Mouse (Mus musculus) cortical plate, adult 2 months (tissue): ENCODE data around the gene Sf3a2.

Experiments used
- CTCF ChIP-seq: fragments of 200-500 bp; IDR thresholded peaks from 2 replicates; pipeline ENCODE4 v1.5.1; 2011; ENCODE audit warnings: mild to moderate bottlenecking, control low read depth, low read length; ENCODE audit not compliant: insufficient read depth; ENCODE audit errors: extremely low read depth
- POLR2A ChIP-seq: fragments of 200-500 bp; IDR thresholded peaks from 2 replicates; pipeline ENCODE4 v1.6.1; 2011; ENCODE audit warnings: mild to moderate bottlenecking, low read length, control low read depth; ENCODE audit not compliant: insufficient read depth; ENCODE audit errors: extremely low read depth

DNA sequence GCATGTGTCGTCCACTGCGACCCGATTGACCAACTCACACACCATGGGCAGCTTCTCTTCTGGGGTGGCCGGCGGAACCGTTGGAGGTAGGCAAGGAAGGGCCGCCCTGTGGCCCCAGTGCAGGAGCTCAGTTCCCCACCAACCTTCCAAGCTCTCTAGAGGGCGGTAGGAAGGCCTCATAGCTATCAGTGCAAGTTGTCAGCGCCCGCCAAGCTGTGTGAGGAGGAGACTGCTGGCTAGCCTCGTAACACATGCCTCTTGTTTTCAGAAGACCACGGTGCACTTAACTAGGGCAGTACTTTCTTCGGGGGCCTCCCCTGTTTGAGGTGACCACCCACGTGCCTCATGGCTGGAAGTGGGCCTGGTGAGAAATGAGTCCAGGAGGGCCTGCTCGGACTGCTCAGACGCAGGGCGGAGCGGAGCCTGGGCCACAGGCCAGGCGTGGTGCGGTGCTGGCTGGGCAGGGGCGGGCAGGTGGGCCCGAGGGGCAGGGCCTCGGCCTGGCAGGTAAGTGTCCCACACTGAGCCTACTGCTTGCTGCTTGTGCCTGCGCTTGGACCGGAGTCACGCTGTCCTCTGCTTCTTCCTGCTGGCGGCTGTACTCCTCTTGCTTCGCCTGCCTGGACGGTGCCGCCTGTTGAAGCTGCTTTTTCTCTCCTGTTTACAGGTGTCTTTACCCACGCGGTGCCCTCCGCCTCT is 6.4 kb upstream of the Sf3a2 start:
- no peak for TF ChIP-seq POLR2A
- no peak for TF ChIP-seq CTCF
